Mouse (Mus musculus) heart, embryonic 16.5 days (tissue): Measurements from ENCODE around the gene Rrp1. TPM values are rescaled to one million over a fixed set of nuclear protein-coding genes. Genes with fewer than 3 reads are reported as not detected.

Source experiments
- ATAC-seq: fragments of 200-750 bp; cut with Nextera tagmentation; replicated peaks from 2 replicates; pipeline ENCODE4 v1.8.0; 2017; ENCODE audit warnings: moderate number of reproducible peaks; ENCODE audit not compliant: insufficient read depth, low FRiP score; ENCODE audit errors: extremely low read depth
- H3K27ac ChIP-seq: fragments of 300-500 bp; sonication (generic); 2 replicates; pipeline ENCODE4 v1.5.1; 2014; ENCODE audit warnings: mild to moderate bottlenecking, low read length, control low read depth, moderate library complexity
- H3K27me3 ChIP-seq: fragments of 300-500 bp; sonication (generic); 2 replicates; pipeline ENCODE4 v1.6.1; 2014; ENCODE audit warnings: low read length, mixed read lengths; ENCODE audit not compliant: control insufficient read depth, insufficient read depth
- H3K36me3 ChIP-seq: fragments of 300-500 bp; sonication (generic); 2 replicates; pipeline ENCODE4 v1.6.1; 2014; ENCODE audit not compliant: control insufficient read depth, insufficient read depth
- H3K4me1 ChIP-seq: fragments of 300-500 bp; sonication (generic); 2 replicates; pipeline ENCODE4 v1.6.1; 2014; ENCODE audit warnings: low read length, mixed read lengths; ENCODE audit not compliant: control insufficient read depth, insufficient read depth
- H3K4me2 ChIP-seq: fragments of 300-500 bp; sonication (generic); 2 replicates; pipeline ENCODE4 v1.6.1; 2014; ENCODE audit warnings: low read depth, mild to moderate bottlenecking, control low read depth, low read length
- H3K4me3 ChIP-seq: fragments of 300-500 bp; sonication (generic); 2 replicates; pipeline ENCODE4 v1.5.1; 2014; ENCODE audit warnings: mild to moderate bottlenecking, control low read depth, low read length
- H3K9ac ChIP-seq: fragments of 300-500 bp; sonication (generic); 2 replicates; pipeline ENCODE4 v1.6.1; 2014; ENCODE audit warnings: low read length, control low read depth
- H3K9me3 ChIP-seq: fragments of 300-500 bp; sonication (generic); replicated peaks from 2 replicates; pipeline ENCODE4 v1.6.1; 2016; ENCODE audit warnings: low read length; ENCODE audit not compliant: control insufficient read depth
- WGBS: fragments of 180-500 bp; shearing (Covaris S2); extraction: QIAGEN DNeasy Blood & Tissue Kit; methylation state at CpG from one replicate; pipeline ENCODE4 v1.1.7; 2014; 5-methylcytosine and 5-hydroxymethylcytosine counted together
- polyA plus RNA-seq: library from polyadenylated mRNA; unstranded; fragments of >200 nt; fragmentation: Nextera tagmentation; extraction: Ambion mirVana; gene quantifications from 2 replicates; pipeline ENCODE4 v1.2.1, GENCODE M21; 2015

The Rrp1 gene
- polyA plus RNA-seq, 1 experiment from 2014 or later: 285 TPM

GRCm38 (mm10) chr10:78447396-78447795 is 34.6 kb upstream of the Rrp1 start:
- Histone ChIP-seq H3K27ac (no peak overlapping the region), H3K9me3 (no peaks in the 10 kb centered on the region), H3K4me2 (no peak overlapping the region), H3K9ac (no peak overlapping the region), H3K4me1 (no peaks in the 10 kb centered on the region), H3K4me3 (no peak overlapping the region), H3K27me3 (no peaks in the 10 kb centered on the region), H3K36me3 (peaks cover 22% of the 10 kb centered on the region)
- 78% methylated on average over 3 of the region's 3 CpGs for WGBS
- no peak for ATAC-seq

GRCm38 (mm10) chr10:78446195-78446594 is 33.4 kb upstream of the Rrp1 start:
- Histone ChIP-seq H3K9me3 (no peaks in the 10 kb centered on the region), H3K27ac (no peak overlapping the region), H3K36me3 (peaks cover 22% of the 10 kb centered on the region), H3K27me3 (no peaks in the 10 kb centered on the region), H3K4me1 (no peaks in the 10 kb centered on the region), H3K9ac (no peak overlapping the region), H3K4me3 (no peak overlapping the region), H3K4me2 (no peak overlapping the region)
- ATAC-seq: no peak
- WGBS: 86% methylated on average over 3 of the region's 3 CpGs

- no peak overlapping the region for H3K4me3 ChIP-seq
- no peak overlapping the region for H3K27ac ChIP-seq
- H3K4me1 ChIP-seq: no peaks in the 10 kb centered on the region
- H3K36me3 ChIP-seq: peaks cover 13% of the 10 kb centered on the region
- H3K9me3 ChIP-seq: no peaks in the 10 kb centered on the region
- ATAC-seq: no peak
- no peak overlapping the region for H3K9ac ChIP-seq
- no peaks in the 10 kb centered on the region for H3K27me3 ChIP-seq
- H3K4me2 ChIP-seq: no peak overlapping the region
- 87% methylated on average over 3 of the region's 3 CpGs for WGBS
Observed at GRCm38 (mm10) chr10:78442292-78442691, 29.4 kb upstream of the Rrp1 start.

GRCm38 (mm10) chr10:78441606-78442005 is 28.8 kb upstream of the Rrp1 start:
- Histone ChIP-seq H3K9me3 (no peaks in the 10 kb centered on the region), H3K4me1 (no peaks in the 10 kb centered on the region), H3K4me2 (no peak overlapping the region), H3K27ac (no peak overlapping the region), H3K4me3 (no peak overlapping the region), H3K9ac (no peak overlapping the region), H3K36me3 (peaks cover 11% of the 10 kb centered on the region), H3K27me3 (no peaks in the 10 kb centered on the region)
- ATAC-seq: no peak
- 82% methylated on average over 5 of the region's 5 CpGs for WGBS

GRCm38 (mm10) chr10:78440812-78441211 is 28.0 kb upstream of the Rrp1 start:
- WGBS: 59% methylated on average over 9 of the region's 9 CpGs
- Histone ChIP-seq H3K9me3 (no peaks in the 10 kb centered on the region), H3K4me3 (no peak overlapping the region), H3K4me2 (no peak overlapping the region), H3K27me3 (no peaks in the 10 kb centered on the region), H3K9ac (no peak overlapping the region), H3K27ac (no peak overlapping the region), H3K36me3 (peaks cover 9% of the 10 kb centered on the region), H3K4me1 (no peaks in the 10 kb centered on the region)
- ATAC-seq: no peak

GRCm38 (mm10) chr10:78439990-78440389 is 27.1 kb upstream of the Rrp1 start:
- no peaks in the 10 kb centered on the region for H3K4me1 ChIP-seq
- H3K9ac ChIP-seq: no peak overlapping the region
- peaks cover 9% of the 10 kb centered on the region for H3K36me3 ChIP-seq
- 80% methylated on average over 7 of the region's 7 CpGs for WGBS
- no peaks in the 10 kb centered on the region for H3K27me3 ChIP-seq
- H3K4me2 ChIP-seq: no peak overlapping the region
- H3K4me3 ChIP-seq: no peak overlapping the region
- no peak overlapping the region for H3K27ac ChIP-seq
- H3K9me3 ChIP-seq: no peaks in the 10 kb centered on the region
- no peak for ATAC-seq

- Histone ChIP-seq H3K27me3 (no peaks in the 10 kb centered on the region), H3K9me3 (no peaks in the 10 kb centered on the region), H3K9ac (no peak overlapping the region), H3K4me1 (no peaks in the 10 kb centered on the region), H3K36me3 (peaks cover 9% of the 10 kb centered on the region), H3K4me3 (no peak overlapping the region), H3K4me2 (no peak overlapping the region), H3K27ac (no peak overlapping the region)
- ATAC-seq: no peak
- WGBS: 63% methylated on average over 5 of the region's 5 CpGs
Observed at GRCm38 (mm10) chr10:78439550-78439949, 26.7 kb upstream of the Rrp1 start.

- Histone ChIP-seq H3K4me3 (no peak overlapping the region), H3K9me3 (no peaks in the 10 kb centered on the region), H3K9ac (no peak overlapping the region), H3K4me1 (no peaks in the 10 kb centered on the region), H3K36me3 (peaks cover 8% of the 10 kb centered on the region), H3K4me2 (no peak overlapping the region), H3K27ac (no peak overlapping the region), H3K27me3 (no peaks in the 10 kb centered on the region)
- no peak for ATAC-seq
- 14% methylated on average over 5 of the region's 5 CpGs for WGBS
Observed at GRCm38 (mm10) chr10:78438094-78438493, 25.3 kb upstream of the Rrp1 start.

GRCm38 (mm10) chr10:78432853-78433252 is 20.0 kb upstream of the Rrp1 start:
- Histone ChIP-seq H3K4me2 (no peak overlapping the region), H3K4me1 (no peaks in the 10 kb centered on the region), H3K9me3 (no peaks in the 10 kb centered on the region), H3K36me3 (peaks cover 7% of the 10 kb centered on the region), H3K9ac (no peak overlapping the region), H3K4me3 (no peak overlapping the region), H3K27me3 (no peaks in the 10 kb centered on the region), H3K27ac (no peak overlapping the region)
- 55% methylated on average over 3 of the region's 3 CpGs for WGBS
- ATAC-seq: no peak

- no peak overlapping the region for H3K4me2 ChIP-seq
- H3K4me3 ChIP-seq: no peak overlapping the region
- peaks cover 11% of the 10 kb centered on the region for H3K36me3 ChIP-seq
- no peak overlapping the region for H3K27ac ChIP-seq
- H3K9ac ChIP-seq: no peak overlapping the region
- 82% methylated on average over 2 of the region's 2 CpGs for WGBS
- H3K27me3 ChIP-seq: no peaks in the 10 kb centered on the region
- peaks cover 7% of the 10 kb centered on the region for H3K4me1 ChIP-seq
- H3K9me3 ChIP-seq: no peaks in the 10 kb centered on the region
- no peak for ATAC-seq
Observed at GRCm38 (mm10) chr10:78429776-78430175, 16.9 kb upstream of the Rrp1 start.
